Mouse (Mus musculus): ENCODE measurements at regions not wholly inside any gene's neighbourhood (a gene's known extent, or its start where the extent isn't known, plus 50 kb on each side); places are given as distances from the start of the nearest gene placed in this dataset.

DNA sequence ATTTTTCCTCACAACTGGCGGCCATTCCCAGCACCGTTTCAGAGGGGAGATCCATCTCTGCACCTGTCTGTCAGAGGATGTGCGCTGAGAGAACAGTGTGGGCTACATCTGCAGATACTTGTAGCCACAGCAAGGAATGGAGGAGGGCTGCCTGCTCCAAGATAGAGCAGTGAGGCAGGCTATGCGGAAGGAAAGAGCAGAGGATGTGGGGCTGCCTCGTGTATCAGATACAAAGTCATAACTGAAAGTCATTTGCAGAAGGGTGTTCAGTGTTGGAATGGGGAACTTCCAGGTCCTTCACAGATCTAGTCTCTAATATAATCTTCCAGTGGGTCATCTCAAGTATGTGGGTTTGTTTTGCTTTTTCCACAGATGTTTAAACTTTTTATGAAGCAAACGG lies 531.0 kb downstream of the Etnk1 start:
- 61% methylated on average over 6 of the region's 6 CpGs for WGBS
- Histone ChIP-seq H3K9ac (ENCODE audit: low read depth, low read length) (no peak overlapping the region), H3K36me3 (ENCODE audit: control insufficient read depth, insufficient read depth) (no peaks in the 10 kb centered on the region), H3K4me3 (ENCODE audit: low read depth, low read length) (no peak overlapping the region), H3K4me2 (replicated peaks; ENCODE audit: low read depth) (no peak overlapping the region), H3K4me1 (replicated peaks; ENCODE audit: control insufficient read depth, insufficient read depth, low read length) (no peaks in the 10 kb centered on the region), H3K27ac (ENCODE audit: low read depth, low read length) (no peak overlapping the region), H3K27me3 (replicated peaks; ENCODE audit: control insufficient read depth, insufficient read depth, low read length) (no peaks in the 10 kb centered on the region), H3K9me3 (ENCODE audit: control insufficient read depth) (no peaks in the 10 kb centered on the region)
- no peak for ATAC-seq
- no peak for TF ChIP-seq CTCF (IDR thresholded peaks at IDR 0.05; ENCODE audit: low read depth)

DNA sequence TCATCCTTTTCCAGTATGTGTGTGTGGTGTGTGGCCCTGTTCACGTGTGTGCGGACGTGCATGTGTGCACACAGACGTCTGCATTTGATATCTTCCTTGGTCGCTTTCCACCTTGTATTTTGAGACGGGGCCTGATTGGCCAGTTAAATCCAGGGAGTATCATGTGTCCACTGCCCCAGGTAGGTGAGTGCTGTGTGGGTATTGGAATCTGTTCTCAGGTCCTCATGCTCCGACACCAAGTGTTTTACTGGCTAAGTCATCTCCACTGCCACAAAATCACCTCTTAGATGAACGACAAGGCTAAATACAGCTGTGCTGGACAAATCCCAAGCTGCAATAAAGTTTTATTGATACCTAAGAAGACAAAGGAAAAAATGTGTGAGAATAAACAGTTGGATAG lies 537.0 kb downstream of the Etnk1 start:
- H3K4me3 ChIP-seq (ENCODE audit: low read depth, low read length) = no peak overlapping the region
- no peak for ATAC-seq
- no peaks in the 10 kb centered on the region for H3K27me3 ChIP-seq (replicated peaks; ENCODE audit: control insufficient read depth, insufficient read depth, low read length)
- no peak for TF ChIP-seq CTCF (IDR thresholded peaks at IDR 0.05; ENCODE audit: low read depth)
- no peaks in the 10 kb centered on the region for H3K9me3 ChIP-seq (ENCODE audit: control insufficient read depth)
- H3K9ac ChIP-seq (ENCODE audit: low read depth, low read length) = no peak overlapping the region
- no peak overlapping the region for H3K27ac ChIP-seq (ENCODE audit: low read depth, low read length)
- no peaks in the 10 kb centered on the region for H3K36me3 ChIP-seq (ENCODE audit: control insufficient read depth, insufficient read depth)
- no peaks in the 10 kb centered on the region for H3K4me1 ChIP-seq (replicated peaks; ENCODE audit: control insufficient read depth, insufficient read depth, low read length)
- 86% methylated on average over 8 of the region's 8 CpGs for WGBS
- H3K4me2 ChIP-seq (replicated peaks; ENCODE audit: low read depth) = no peak overlapping the region

DNA sequence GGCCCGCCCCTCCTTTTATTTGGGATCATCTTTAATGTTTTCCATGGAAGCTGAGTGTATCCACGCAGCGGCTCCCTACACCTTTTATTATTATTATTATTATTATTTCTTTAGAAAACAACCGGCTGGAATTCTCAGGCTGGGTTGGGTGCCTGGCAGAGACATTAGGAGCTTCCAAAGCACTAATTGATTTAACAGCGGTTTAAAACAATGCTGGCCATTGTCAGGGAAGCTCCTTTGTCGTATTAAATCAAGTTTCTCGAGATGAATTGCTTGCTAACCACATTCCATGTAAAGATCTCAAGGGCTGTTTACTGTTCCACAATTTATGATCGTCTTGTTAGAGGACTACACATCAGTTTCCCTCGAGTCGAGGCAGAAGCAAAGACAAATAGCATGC lies 539.4 kb downstream of the Etnk1 start:
- no peak for TF ChIP-seq CTCF (IDR thresholded peaks at IDR 0.05; ENCODE audit: low read depth)
- no peaks in the 10 kb centered on the region for H3K27me3 ChIP-seq (replicated peaks; ENCODE audit: control insufficient read depth, insufficient read depth, low read length)
- ATAC-seq = no peak
- no peaks in the 10 kb centered on the region for H3K36me3 ChIP-seq (ENCODE audit: control insufficient read depth, insufficient read depth)
- H3K9me3 ChIP-seq (ENCODE audit: control insufficient read depth) = no peaks in the 10 kb centered on the region
- no peaks in the 10 kb centered on the region for H3K4me1 ChIP-seq (replicated peaks; ENCODE audit: control insufficient read depth, insufficient read depth, low read length)
- no peak overlapping the region for H3K9ac ChIP-seq (ENCODE audit: low read depth, low read length)
- no peak overlapping the region for H3K4me2 ChIP-seq (replicated peaks; ENCODE audit: low read depth)
- no peak overlapping the region for H3K27ac ChIP-seq (ENCODE audit: low read depth, low read length)
- WGBS = 49% methylated on average over 10 of the region's 10 CpGs
- H3K4me3 ChIP-seq (ENCODE audit: low read depth, low read length) = no peak overlapping the region

DNA sequence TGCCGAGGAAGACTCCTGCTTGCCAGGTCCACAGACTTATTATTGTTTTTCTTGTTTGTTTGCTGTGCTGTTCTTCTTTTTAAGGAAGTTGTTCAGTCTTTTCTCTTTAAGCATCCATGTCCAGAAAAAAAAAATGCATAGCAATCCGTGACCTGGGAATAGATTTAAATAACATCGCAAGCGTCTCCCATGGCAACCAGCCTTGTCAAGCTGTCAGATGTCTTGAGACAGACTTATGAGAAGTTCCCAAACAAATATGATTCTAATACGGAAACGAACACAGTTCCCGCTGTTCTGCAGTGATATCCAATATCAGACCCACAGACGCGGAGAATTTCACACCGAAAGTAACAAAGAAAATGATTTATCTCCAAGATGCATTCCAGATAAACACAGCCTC lies 547.4 kb downstream of the Etnk1 start:
- no peak overlapping the region for H3K9ac ChIP-seq (ENCODE audit: low read depth, low read length)
- no peak for TF ChIP-seq CTCF (IDR thresholded peaks at IDR 0.05; ENCODE audit: low read depth)
- H3K27ac ChIP-seq (ENCODE audit: low read depth, low read length) = no peak overlapping the region
- no peak overlapping the region for H3K4me3 ChIP-seq (ENCODE audit: low read depth, low read length)
- no peak for ATAC-seq
- 73% methylated on average over 10 of the region's 10 CpGs for WGBS
- 0 out of 2 replicates have a peak overlapping the region, but pooled peaks have one; percentile 24 for H3K4me2 ChIP-seq (replicated peaks; ENCODE audit: low read depth)
- no peaks in the 10 kb centered on the region for H3K9me3 ChIP-seq (ENCODE audit: control insufficient read depth)
- no peaks in the 10 kb centered on the region for H3K36me3 ChIP-seq (ENCODE audit: control insufficient read depth, insufficient read depth)
- no peaks in the 10 kb centered on the region for H3K4me1 ChIP-seq (replicated peaks; ENCODE audit: control insufficient read depth, insufficient read depth, low read length)
- no peaks in the 10 kb centered on the region for H3K27me3 ChIP-seq (replicated peaks; ENCODE audit: control insufficient read depth, insufficient read depth, low read length)

DNA sequence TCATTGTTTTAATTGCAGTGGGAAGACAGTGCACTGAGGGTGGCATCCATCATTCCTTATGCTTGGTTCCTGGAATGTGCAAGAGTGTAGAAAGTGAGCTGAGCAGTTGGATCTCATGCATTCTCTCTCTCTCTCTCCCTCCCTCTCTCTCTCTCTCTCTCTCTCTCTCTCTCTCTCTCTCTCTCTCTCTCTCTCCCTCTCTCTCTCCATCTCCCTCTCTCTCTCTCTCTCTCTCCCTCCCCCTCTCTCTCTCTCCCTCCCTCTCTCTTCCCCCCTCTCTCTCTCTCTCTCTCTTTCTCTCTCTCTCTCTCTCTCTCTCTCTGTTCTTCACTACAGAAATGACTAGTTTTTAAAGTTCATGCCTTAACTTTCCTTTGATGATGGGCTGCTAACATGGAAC lies 583.1 kb downstream of the Etnk1 start:
- H3K27ac ChIP-seq (ENCODE audit: low read depth, low read length) = no peak overlapping the region
- TF ChIP-seq CTCF (IDR thresholded peaks at IDR 0.05; ENCODE audit: low read depth) = no peak
- H3K4me1 ChIP-seq (replicated peaks; ENCODE audit: control insufficient read depth, insufficient read depth, low read length) = no peaks in the 10 kb centered on the region; the same call in 1 of the 2 replicates
- no peak overlapping the region for H3K4me2 ChIP-seq (replicated peaks; ENCODE audit: low read depth)
- no peaks in the 10 kb centered on the region for H3K27me3 ChIP-seq (replicated peaks; ENCODE audit: control insufficient read depth, insufficient read depth, low read length)
- ATAC-seq = no peak
- H3K9me3 ChIP-seq (ENCODE audit: control insufficient read depth) = no peaks in the 10 kb centered on the region
- no peaks in the 10 kb centered on the region for H3K36me3 ChIP-seq (ENCODE audit: control insufficient read depth, insufficient read depth)
- no peak overlapping the region for H3K4me3 ChIP-seq (ENCODE audit: low read depth, low read length)
- no peak overlapping the region for H3K9ac ChIP-seq (ENCODE audit: low read depth, low read length)

DNA sequence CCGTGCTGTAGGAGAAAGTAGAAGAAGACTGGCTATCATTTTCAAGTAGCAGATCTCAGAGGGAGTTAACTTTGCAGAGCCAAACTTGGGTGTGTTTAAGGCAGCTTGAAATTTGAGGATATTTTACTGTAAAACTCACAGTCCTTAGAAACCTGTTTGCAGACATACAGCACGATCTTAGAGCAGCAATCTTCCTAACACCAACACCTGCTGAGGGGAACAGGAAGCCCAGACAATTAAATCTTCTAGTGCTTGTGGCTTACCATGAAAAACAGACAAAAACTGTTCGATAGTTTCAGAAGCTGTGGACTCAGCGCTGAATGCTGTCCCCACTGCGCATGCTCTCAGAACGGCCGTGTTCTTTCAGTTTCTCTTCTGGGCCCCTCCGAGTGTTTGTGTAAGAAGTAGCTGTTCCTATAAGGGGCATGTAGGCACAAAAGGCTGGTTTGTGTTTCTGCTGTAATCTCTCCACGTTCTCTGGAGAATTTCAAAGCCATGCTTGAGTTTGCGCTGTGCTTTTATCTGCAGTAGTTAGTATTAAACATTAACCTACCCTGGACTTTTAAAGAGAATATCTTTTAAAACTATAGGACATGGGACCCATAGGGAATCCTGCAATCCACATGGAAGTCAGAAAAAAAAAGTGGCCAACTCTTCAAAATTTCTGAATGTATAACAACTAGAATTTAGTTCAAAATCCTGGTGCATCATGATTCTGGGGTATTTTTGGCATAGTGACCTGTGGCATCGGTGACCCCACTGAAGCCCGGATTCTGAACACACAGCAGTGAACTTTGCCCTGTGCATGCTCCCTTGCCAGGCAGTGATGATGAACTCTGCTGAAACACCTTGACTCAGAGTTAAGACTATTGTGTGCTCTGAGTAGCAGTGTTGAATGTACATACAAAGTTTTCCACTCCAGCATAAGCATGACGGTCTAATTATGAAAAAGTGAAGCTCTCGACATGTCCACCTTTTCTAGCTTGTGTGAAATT lies 584.4 kb downstream of the Etnk1 start:
- Histone ChIP-seq H3K9ac (ENCODE audit: low read depth, low read length) (peak overlapping the region; percentile 42), H3K4me2 (replicated peaks; ENCODE audit: low read depth) (peak overlapping the region; percentile 54), H3K36me3 (ENCODE audit: control insufficient read depth, insufficient read depth) (no peaks in the 10 kb centered on the region), H3K4me3 (ENCODE audit: low read depth, low read length) (peak overlapping the region; percentile 43), H3K27me3 (replicated peaks; ENCODE audit: control insufficient read depth, insufficient read depth, low read length) (no peaks in the 10 kb centered on the region), H3K4me1 (replicated peaks; ENCODE audit: control insufficient read depth, insufficient read depth, low read length) (no peaks in the 10 kb centered on the region; the same call in 1 of the 2 replicates), H3K27ac (ENCODE audit: low read depth, low read length) (peak overlapping the region; percentile 78), H3K9me3 (ENCODE audit: control insufficient read depth) (no peaks in the 10 kb centered on the region)
- ATAC-seq = peak; percentile 95
- WGBS = 26% methylated on average over 14 of the region's 14 CpGs
- no peak for TF ChIP-seq CTCF (IDR thresholded peaks at IDR 0.05; ENCODE audit: low read depth)

Data from intestine, postnatal 0 days (tissue).